Mouse (Mus musculus): Measurements from ENCODE around the gene Cyp2c66.
"Not testable (repeated sequence)": the region's sequence is repeated elsewhere in the genome, so short reads cannot be mapped to it uniquely, and the experiment has no call there.

Cyp2c66 gene

DNA sequence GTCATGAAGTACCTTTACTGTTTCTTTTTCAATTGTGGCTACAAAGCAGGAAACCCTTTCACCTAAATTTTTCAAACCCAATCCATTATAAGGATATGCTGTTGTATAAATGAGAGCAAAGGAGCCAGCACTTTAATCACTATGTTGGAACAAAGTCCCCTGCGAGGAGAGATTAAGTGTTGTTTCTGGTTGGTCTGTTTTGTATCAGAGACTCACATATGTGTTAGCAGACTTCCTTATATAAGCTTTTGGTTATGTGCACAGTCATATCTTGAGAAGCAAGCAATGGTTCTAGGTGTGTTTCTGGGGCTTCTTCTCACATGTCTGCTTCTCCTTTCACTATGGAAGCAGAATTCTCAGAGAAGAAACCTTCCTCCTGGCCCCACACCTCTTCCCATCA is at the start of gene Cyp2c66:
Cyp2c66 (plus strand) TSS at position 255 of the 400 bp plus-strand sequence.
- no peak for DNase-seq

DNA sequence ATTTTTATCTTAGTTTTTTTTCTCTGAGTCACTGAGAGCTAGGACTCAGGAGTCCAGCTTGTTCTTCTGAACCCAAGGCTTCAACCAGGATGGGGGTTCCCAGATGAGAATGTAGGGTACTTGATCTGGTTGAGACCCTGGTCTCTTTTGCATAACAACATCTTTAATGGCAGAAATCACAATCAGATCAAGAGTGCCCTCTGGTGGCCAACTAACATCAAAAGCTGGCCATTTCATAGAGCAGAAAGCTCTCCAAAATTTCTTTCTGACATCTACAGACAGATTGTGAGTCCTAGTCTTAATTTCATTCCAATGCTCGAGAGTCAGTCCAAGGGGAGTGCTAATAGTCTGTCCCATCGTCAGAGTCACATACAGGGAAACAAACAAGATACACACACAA is 14.9 kb upstream of the Cyp2c66 start:
- DNase-seq = not testable (repeated sequence)

GRCm38 (mm10) chr19:39156836-39157235 is 43.1 kb downstream of the Cyp2c66 start:
- not testable (repeated sequence) for DNase-seq

Measured in cerebellum, adult 9-10 months (tissue).